Mouse (Mus musculus) CH12.LX (cell line): ENCODE data around the gene Tbccd1. TPM values are rescaled to one million over a fixed set of nuclear protein-coding genes. Genes with fewer than 3 reads are reported as not detected.

ENCODE experiments used
- DNase-seq: peaks from one replicate; pipeline ENCODE4 v3.0.0-alpha.2; 2013; ENCODE audit errors: extremely low read depth
- H3K27ac ChIP-seq: 2 replicates; pipeline ENCODE4 v1.5.1; 2012; ENCODE audit warnings: low read depth, mild to moderate bottlenecking, control low read depth, moderate library complexity; ENCODE audit not compliant: insufficient read depth
- H3K27me3 ChIP-seq: replicated peaks from 2 replicates; pipeline ENCODE3; 2012; ENCODE audit warnings: inconsistent platforms
- H3K36me3 ChIP-seq, 2 experiments: replicated peaks in 1 of 2; 2 replicates each; pipeline versions ENCODE3 to v1.6.1; 2012; ENCODE audit warnings: inconsistent platforms in 1 of 2, low read length in 1 of 2, mild to moderate bottlenecking in 1 of 2, mixed read lengths in 1 of 2, moderate library complexity in 1 of 2; ENCODE audit not compliant: control insufficient read depth in 1 of 2, insufficient read depth in 1 of 2
- H3K4me1 ChIP-seq, 2 experiments: 2 replicates each; pipeline ENCODE4 v1.6.1; 2012; ENCODE audit warnings: inconsistent platforms in 1 of 2, moderate library complexity in 1 of 2; ENCODE audit not compliant: insufficient read depth in 2 of 2, control insufficient read depth in 1 of 2
- H3K4me2 ChIP-seq: 2 replicates; pipeline ENCODE4 v1.6.1; 2012; ENCODE audit warnings: low read depth, mild to moderate bottlenecking, control low read depth; ENCODE audit not compliant: poor library complexity, insufficient read depth, severe bottlenecking
- H3K4me3 ChIP-seq, 3 experiments: fragments of 150-350 bp in 1 of 3; sonication (generic) in 1 of 3; replicated peaks in 1 of 3; 2 replicates each; pipeline versions ENCODE3 to v1.5.1; 2011 to 2012; ENCODE audit warnings: low read depth in 2 of 3, low read length in 2 of 3, mild to moderate bottlenecking in 2 of 3, moderate library complexity in 2 of 3, control low read depth in 1 of 3, improper control_type of control experiment in 1 of 3, inconsistent platforms in 1 of 3, mixed read lengths in 1 of 3; ENCODE audit not compliant: poor library complexity in 1 of 3
- H3K79me2 ChIP-seq: replicated peaks from 2 replicates; pipeline ENCODE4 v1.6.1; 2012; ENCODE audit warnings: mild to moderate bottlenecking, moderate library complexity; ENCODE audit not compliant: control insufficient read depth, poor library complexity, insufficient read depth, severe bottlenecking; ENCODE audit errors: extremely low read depth
- H3K9ac ChIP-seq: 2 replicates; pipeline ENCODE4 v1.6.1; 2012; ENCODE audit warnings: low read depth, mild to moderate bottlenecking, control low read depth, moderate library complexity; ENCODE audit not compliant: insufficient read depth
- H3K9me3 ChIP-seq: replicated peaks from 2 replicates; pipeline ENCODE3; 2012; ENCODE audit warnings: low read length, inconsistent platforms, mixed read lengths
- BHLHE40 ChIP-seq: IDR thresholded peaks from 2 replicates; pipeline ENCODE4 v1.6.1; 2011; ENCODE audit warnings: mild to moderate bottlenecking, low read depth, low read length, improper control_type of control experiment
- CHD1 ChIP-seq: IDR thresholded peaks from 2 replicates; pipeline ENCODE4 v1.6.1; 2012; ENCODE audit warnings: low read depth, low read length, improper control_type of control experiment, inconsistent platforms
- CTCF ChIP-seq, 2 experiments: IDR thresholded peaks in 1 of 2; conservative IDR thresholded peaks in 1 of 2; 2 replicates each; pipeline ENCODE4 v1.5.1; 2011 to 2012; ENCODE audit warnings: low read depth in 2 of 2, low read length in 2 of 2, improper control_type of control experiment in 1 of 2, inconsistent platforms in 1 of 2, mild to moderate bottlenecking in 1 of 2, moderate library complexity in 1 of 2
- ELF1 ChIP-seq: IDR thresholded peaks from 2 replicates; pipeline ENCODE4 v1.6.1; 2014; ENCODE audit warnings: low read depth, mild to moderate bottlenecking, inconsistent platforms, low read length, improper control_type of control experiment
- EP300 ChIP-seq: IDR thresholded peaks from 2 replicates; pipeline ENCODE4 v1.6.1; 2011; ENCODE audit warnings: low read length, improper control_type of control experiment
- IRF4 ChIP-seq: IDR thresholded peaks from 2 replicates; pipeline ENCODE4 v1.6.1; 2014; ENCODE audit warnings: low read depth, mild to moderate bottlenecking, inconsistent platforms, low read length, improper control_type of control experiment
- MAFK ChIP-seq: IDR thresholded peaks from 2 replicates; pipeline ENCODE4 v1.6.1; 2011; ENCODE audit warnings: low read length, improper control_type of control experiment; ENCODE audit not compliant: insufficient replicate concordance
- MAX ChIP-seq: IDR thresholded peaks from 2 replicates; pipeline ENCODE4 v1.6.1; 2011; ENCODE audit warnings: low read length, improper control_type of control experiment
- MAZ ChIP-seq: IDR thresholded peaks from 2 replicates; pipeline ENCODE4 v1.6.1; 2012; ENCODE audit warnings: low read depth, mild to moderate bottlenecking, inconsistent platforms, low read length, improper control_type of control experiment, moderate library complexity
- MYC ChIP-seq: IDR thresholded peaks from 2 replicates; pipeline ENCODE4 v1.6.1; 2011; ENCODE audit warnings: low read depth, mild to moderate bottlenecking, improper control_type of control experiment, low read length
- NELFE ChIP-seq: IDR thresholded peaks from 2 replicates; pipeline ENCODE4 v1.6.1; 2011; ENCODE audit warnings: low read depth, low read length, improper control_type of control experiment
- NRF1 ChIP-seq: IDR thresholded peaks from 2 replicates; pipeline ENCODE4 v1.6.1; 2014; ENCODE audit warnings: low read depth, mild to moderate bottlenecking, inconsistent platforms, low read length, improper control_type of control experiment, moderate library complexity
- POLR2AphosphoS2 ChIP-seq: IDR thresholded peaks from 2 replicates; pipeline ENCODE4 v1.6.1; 2011; ENCODE audit warnings: low read depth, low read length, improper control_type of control experiment
- TBP ChIP-seq: conservative IDR thresholded peaks from 2 replicates; pipeline ENCODE4 v1.6.1; 2011; ENCODE audit warnings: low read depth, low read length, improper control_type of control experiment
- TCF12 ChIP-seq: IDR thresholded peaks from 2 replicates; pipeline ENCODE4 v1.6.1; 2014; ENCODE audit warnings: low read depth, mild to moderate bottlenecking, inconsistent platforms, low read length, improper control_type of control experiment
- UBTF ChIP-seq: IDR thresholded peaks from 2 replicates; pipeline ENCODE4 v1.6.1; 2012; ENCODE audit warnings: low read depth, mild to moderate bottlenecking, inconsistent platforms, low read length, improper control_type of control experiment, moderate library complexity
- USF1 ChIP-seq: IDR thresholded peaks from 2 replicates; pipeline ENCODE4 v1.6.1; 2014; ENCODE audit warnings: low read depth, mild to moderate bottlenecking, inconsistent platforms, low read length, improper control_type of control experiment
- ZC3H11A ChIP-seq: IDR thresholded peaks from 2 replicates; pipeline ENCODE4 v1.6.1; 2012; ENCODE audit warnings: low read depth, mild to moderate bottlenecking, inconsistent platforms, low read length, improper control_type of control experiment
- ZKSCAN1 ChIP-seq: IDR thresholded peaks from 2 replicates; pipeline ENCODE4 v1.6.1; 2012; ENCODE audit warnings: low read depth, inconsistent platforms, low read length, improper control_type of control experiment, borderline replicate concordance
- ZMIZ1 ChIP-seq: IDR thresholded peaks from 2 replicates; pipeline ENCODE4 v1.6.1; 2012; ENCODE audit warnings: low read depth, mild to moderate bottlenecking, inconsistent platforms, low read length, improper control_type of control experiment
- ZNF384 ChIP-seq: IDR thresholded peaks from 2 replicates; pipeline ENCODE4 v1.6.1; 2012; ENCODE audit warnings: low read depth, low read length, improper control_type of control experiment, inconsistent platforms
- dilution Hi-C: fragments of 300-500 bp; cut with MboI; formaldehyde crosslinking; loops from 2 replicates; pipeline ENCODE4 v1.14.3; 2020; ENCODE audit warnings: low sequenced_read_pairs; ENCODE audit not compliant: extremely low pct_unique_long_range_greater_than_20kb, extremely low pct_ligation_motif_present
- in situ Hi-C: fragments of 300-500 bp; cut with MboI; formaldehyde crosslinking; loops from 3 replicates; pipeline ENCODE4 v1.14.3; 2019; ENCODE audit warnings: low sequenced_read_pairs, low pct_ligation_motif_present, low pct_unique_long_range_greater_than_20kb, mixed read lengths
- polyA plus RNA-seq: library from polyadenylated mRNA; unstranded; fragments of >175 nt; gene quantifications from 2 replicates; pipeline ENCODE4 v1.2.1, GENCODE M21; 2012; ENCODE audit warnings: low read depth; ENCODE audit not compliant: insufficient read length
- total RNA-seq, 2 experiments: library from RNA; depleted of rRNA; stranded (reverse); fragments of 300-350 nt in 1 of 2; fragments of >200 nt in 1 of 2; gene quantifications; 2 replicates each; pipeline ENCODE4 v1.2.3; 2012 to 2014

Gene Tbccd1
- total and polyA plus RNA-seq, 3 experiments = 15.1 to 19.9 (median 16.6) TPM

GRCm38 (mm10) chr16:22899346-22899745 lies 41.9 kb upstream of the Tbccd1 start:
- Histone ChIP-seq H3K36me3 (no peaks in the 10 kb centered on the region), H3K27me3 (no peaks in the 10 kb centered on the region), H3K27ac (no peak overlapping the region), H3K9me3 (peaks cover 2% of the 10 kb centered on the region), H3K4me3 (no peak overlapping the region), H3K79me2 (no peaks in the 10 kb centered on the region), H3K9ac (no peak overlapping the region), H3K4me1 (peaks cover 3 to 7% of the 10 kb centered on the region in 2 experiments), H3K4me2 (no peak overlapping the region)
- TF ChIP-seq USF1 (no peak), CHD1 (no peak), EP300 (no peak), ZNF384 (no peak), TCF12 (no peak), POLR2AphosphoS2 (no peak), MAX (no peak), ZC3H11A (no peak), MAZ (no peak), ZMIZ1 (no peak), MAFK (no peak), NRF1 (no peak), NELFE (no peak), ZKSCAN1 (no peak), TBP (no peak)
- dilution Hi-C loops = no loop called here
- DNase-seq = no peak
- in situ Hi-C loops = loop anchor here (25.0 kb wide), 1 partner anchor 538 kb away; the partner anchor contains the start of gene Rtp1

- dilution Hi-C loops (no loop called here), in situ Hi-C loops (loop anchor here (25.0 kb wide), 1 partner anchor 541 kb away; the partner anchor contains the start of gene Rtp1)
- H3K27me3 ChIP-seq = no peaks in the 10 kb centered on the region
- peaks cover 2% of the 10 kb centered on the region for H3K9me3 ChIP-seq
- H3K4me1 ChIP-seq = peaks cover 3 to 6% of the 10 kb centered on the region in 2 experiments
- H3K9ac ChIP-seq = no peak overlapping the region
- no peak for TF ChIP-seq ELF1
- TF ChIP-seq POLR2AphosphoS2 = no peak
- TF ChIP-seq CTCF (conservative IDR thresholded peaks at IDR 0.05 in 1 of 2, IDR thresholded peaks at IDR 0.05 in 1 of 2; ENCODE audit: low read depth in 2 of 2, low read length in 2 of 2) = no peak
- TF ChIP-seq NELFE = no peak
- no peak for TF ChIP-seq BHLHE40
- no peak for TF ChIP-seq IRF4
- TF ChIP-seq UBTF = no peak
- TF ChIP-seq MYC = no peak
- H3K36me3 ChIP-seq = no peaks in the 10 kb centered on the region
- DNase-seq = no peak
- H3K4me3 ChIP-seq = no peak overlapping the region
- H3K27ac ChIP-seq = no peak overlapping the region
- H3K4me2 ChIP-seq = no peak overlapping the region
- no peaks in the 10 kb centered on the region for H3K79me2 ChIP-seq
These were observed 39.1 kb upstream of the Tbccd1 start for GRCm38 (mm10) chr16:22896618-22897017.
